Mouse (Mus musculus) neural tube, embryonic 14.5 days (tissue): ENCODE measurements around the gene Prss57. TPM values are rescaled to one million over a fixed set of nuclear protein-coding genes. Genes with fewer than 3 reads are reported as not detected.
A peak's percentile ranks its signal among the peaks of the same experiment; 100 is the strongest.

Experiments
- ATAC-seq: fragments of 200-750 bp; cut with Nextera tagmentation; 2 replicates; pipeline ENCODE4 v1.8.0; 2017; ENCODE audit warnings: low read depth, mild to moderate bottlenecking, moderate TSS enrichment, moderate library complexity
- H3K27ac ChIP-seq: fragments of 300-500 bp; sonication (generic); 2 replicates; pipeline ENCODE4 v1.5.1; 2014; ENCODE audit warnings: low read depth, mild to moderate bottlenecking, control low read depth, low read length, moderate library complexity, mixed read lengths
- H3K27me3 ChIP-seq: fragments of 300-500 bp; sonication (generic); 2 replicates; pipeline ENCODE4 v1.6.1; 2014; ENCODE audit warnings: low read length; ENCODE audit not compliant: control insufficient read depth, insufficient read depth
- H3K36me3 ChIP-seq: fragments of 300-500 bp; sonication (generic); 2 replicates; pipeline ENCODE4 v1.6.1; 2014; ENCODE audit warnings: low read length, mixed read lengths; ENCODE audit not compliant: control insufficient read depth, insufficient read depth
- H3K4me1 ChIP-seq: fragments of 300-500 bp; sonication (generic); 2 replicates; pipeline ENCODE4 v1.6.1; 2014; ENCODE audit warnings: low read length; ENCODE audit not compliant: control insufficient read depth, insufficient read depth
- H3K4me2 ChIP-seq: fragments of 300-500 bp; sonication (generic); 2 replicates; pipeline ENCODE4 v1.6.1; 2014; ENCODE audit warnings: mild to moderate bottlenecking, low read depth, low read length, control low read depth
- H3K4me3 ChIP-seq: fragments of 300-500 bp; sonication (generic); 2 replicates; pipeline ENCODE4 v1.5.1; 2014; ENCODE audit warnings: low read depth, low read length, control low read depth, mixed read lengths
- H3K9ac ChIP-seq: fragments of 300-500 bp; sonication (generic); replicated peaks from 2 replicates; pipeline ENCODE4 v1.6.1; 2014; ENCODE audit warnings: low read depth, mild to moderate bottlenecking, control low read depth, low read length, mixed read lengths
- H3K9me3 ChIP-seq: fragments of 300-500 bp; sonication (generic); 2 replicates; pipeline ENCODE4 v1.6.1; 2016; ENCODE audit warnings: low read length; ENCODE audit not compliant: control insufficient read depth
- WGBS: fragments of 180-500 bp; shearing (Covaris S2); extraction: QIAGEN DNeasy Blood & Tissue Kit; methylation state at CpG from one replicate; pipeline ENCODE4 v1.1.7; 2014; 5-methylcytosine and 5-hydroxymethylcytosine counted together
- polyA plus RNA-seq: library from polyadenylated mRNA; unstranded; fragments of >200 nt; fragmentation: Nextera tagmentation; extraction: Ambion mirVana; gene quantifications from 2 replicates; pipeline ENCODE4 v1.2.1, GENCODE M21; 2014

The Prss57 gene
- polyA plus RNA-seq, result not detected in 2 replicates

DNA sequence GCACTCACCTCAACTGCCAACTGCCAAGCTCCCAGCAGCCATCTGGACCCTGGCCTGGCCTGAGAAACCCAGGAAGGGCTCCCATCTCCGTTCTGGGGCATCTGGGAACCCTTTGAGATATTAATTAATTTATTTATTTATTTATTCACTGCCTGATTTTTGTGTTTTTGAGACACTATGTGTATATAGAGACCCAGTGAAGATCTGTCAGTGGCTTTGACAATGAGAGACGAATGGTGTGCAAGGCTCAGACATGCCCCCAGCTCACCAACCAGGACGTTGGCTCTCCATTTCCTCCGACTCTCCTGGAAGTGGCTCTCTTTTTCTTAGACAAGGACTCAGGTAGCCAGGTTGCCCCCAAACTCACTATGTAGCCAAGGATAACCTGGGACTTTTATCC is at the start of gene Prss57:
Prss57 (minus strand) TSS at position 101 of the 400 bp plus-strand sequence.
- ATAC-seq, result no peak
- Histone ChIP-seq H3K27me3 (no peaks in the 10 kb centered on the region; the same call in 1 of the 2 replicates), H3K36me3 (no peaks in the 10 kb centered on the region), H3K4me3 (no peak within 1 kb of the TSS), H3K9me3 (no peaks in the 10 kb centered on the region), H3K4me1 (peaks cover 11% of the 10 kb centered on the region), H3K27ac (no peak within 1 kb of the TSS), H3K4me2 (no peak within 1 kb of the TSS), H3K9ac (no peak within 1 kb of the TSS)
- WGBS, result 86% methylated on average over 4 of the region's 4 CpGs

DNA sequence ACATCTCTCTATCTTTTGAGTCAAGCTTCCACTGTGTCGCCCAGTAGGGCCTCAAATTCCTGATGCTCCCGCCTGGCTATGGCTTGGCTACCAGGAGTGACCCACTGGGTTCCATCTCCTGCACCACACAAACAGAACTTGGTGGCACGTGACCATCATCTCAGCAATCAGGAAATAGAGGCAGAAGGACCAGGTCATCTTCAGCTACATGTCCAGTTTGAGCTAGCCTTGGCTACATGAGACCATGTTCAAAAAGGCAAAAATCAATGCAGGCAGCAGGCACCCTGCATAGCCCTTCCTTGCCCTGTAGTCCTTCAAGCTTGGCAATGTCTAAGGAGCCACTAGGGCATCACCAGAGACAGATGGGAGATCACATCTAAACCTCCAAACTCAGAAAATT is 49.3 kb upstream of the Prss57 start:
- Histone ChIP-seq H3K4me1 (peaks cover 15% of the 10 kb centered on the region), H3K4me3 (no peak overlapping the region), H3K9me3 (no peaks in the 10 kb centered on the region), H3K27ac (peak overlapping the region; percentile 70), H3K9ac (no peak overlapping the region), H3K4me2 (peak overlapping the region; percentile 61; the same call in 1 of the 2 replicates), H3K27me3 (no peaks in the 10 kb centered on the region), H3K36me3 (no peaks in the 10 kb centered on the region)
- no peak; the same call in 1 of the 2 replicates for ATAC-seq
- WGBS, result 98% methylated on average over 3 of the region's 3 CpGs

DNA sequence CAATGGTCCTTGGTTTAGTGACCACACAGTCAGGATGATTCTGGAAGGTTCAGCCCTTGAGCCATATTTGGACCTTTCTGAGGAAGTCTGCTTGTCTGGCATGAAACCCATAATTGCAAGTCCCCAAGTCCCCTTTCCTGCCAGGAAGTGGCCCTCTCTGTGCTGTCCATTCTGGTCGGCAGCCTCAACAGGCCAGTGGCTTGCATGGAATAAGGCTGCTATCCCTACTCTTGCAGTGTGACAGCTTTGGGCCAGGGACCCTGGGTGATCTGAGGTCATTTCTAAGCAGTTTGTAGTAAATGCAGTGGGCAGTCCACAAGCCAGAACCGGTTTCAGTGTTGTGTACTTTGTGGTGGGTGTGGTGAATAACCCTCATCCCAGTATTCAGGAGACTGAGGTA is 47.4 kb upstream of the Prss57 start:
- no peaks in the 10 kb centered on the region for H3K9me3 ChIP-seq
- no peak overlapping the region for H3K27ac ChIP-seq
- no peak for ATAC-seq
- WGBS, result 70% methylated on average over 2 of the region's 2 CpGs
- H3K4me3 ChIP-seq, result no peak overlapping the region
- H3K36me3 ChIP-seq, result no peaks in the 10 kb centered on the region
- no peaks in the 10 kb centered on the region for H3K27me3 ChIP-seq
- no peak overlapping the region for H3K4me2 ChIP-seq
- H3K4me1 ChIP-seq, result peaks cover 11% of the 10 kb centered on the region
- H3K9ac ChIP-seq, result no peak overlapping the region

DNA sequence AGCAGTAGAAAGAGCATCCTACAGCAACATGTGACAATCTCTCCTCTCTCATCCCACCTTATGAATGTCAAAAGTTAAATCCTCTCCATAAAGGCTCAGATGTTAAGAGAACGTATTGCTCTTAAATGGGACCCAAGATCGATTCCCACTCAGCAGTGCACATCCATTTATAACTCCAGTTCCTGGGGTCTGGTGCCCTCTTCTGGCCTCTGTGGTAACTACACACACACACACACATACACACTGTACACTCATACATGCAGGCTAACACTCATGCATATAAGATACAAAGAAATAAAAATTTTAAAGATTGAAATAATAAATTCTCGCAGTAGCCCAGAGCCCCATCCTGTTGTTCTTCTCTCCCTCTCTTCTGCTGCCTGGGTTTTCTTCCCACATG is 46.2 kb upstream of the Prss57 start:
- no peak for ATAC-seq
- Histone ChIP-seq H3K9me3 (no peaks in the 10 kb centered on the region), H3K27me3 (no peaks in the 10 kb centered on the region), H3K4me1 (peaks cover 7% of the 10 kb centered on the region), H3K4me3 (no peak overlapping the region), H3K4me2 (no peak overlapping the region), H3K9ac (no peak overlapping the region), H3K36me3 (no peaks in the 10 kb centered on the region), H3K27ac (no peak overlapping the region)
- 97% methylated on average over 3 of the region's 3 CpGs for WGBS

DNA sequence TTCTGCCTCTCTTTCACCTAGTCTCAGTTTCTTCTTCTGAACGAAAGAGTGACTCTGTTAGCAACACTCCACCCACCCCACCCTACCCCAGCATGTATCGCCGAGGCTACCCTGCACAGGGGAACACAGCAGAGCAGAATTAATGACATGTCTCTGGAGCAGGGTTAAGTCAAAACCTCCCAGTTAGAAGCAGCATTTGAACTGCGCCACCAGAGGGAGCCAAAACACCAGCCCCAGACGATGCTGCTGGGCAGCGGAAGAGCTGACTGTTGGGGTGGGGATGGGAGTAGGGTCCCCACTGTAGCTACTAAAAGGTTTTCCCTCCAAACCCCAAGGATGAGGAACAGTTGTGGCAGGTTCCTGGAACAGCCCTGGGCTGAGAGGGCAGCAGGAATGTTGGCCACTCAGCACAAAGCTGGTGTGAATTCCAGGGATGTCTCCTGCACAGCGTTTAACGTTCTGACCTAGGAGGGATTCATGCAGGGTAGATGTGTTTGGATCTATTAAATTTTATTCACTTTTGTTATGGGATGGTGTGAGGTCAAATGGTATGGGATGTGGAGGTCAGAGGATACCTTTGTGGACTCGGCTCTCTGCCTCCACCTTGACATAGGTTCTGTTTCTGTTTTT is 44.1 kb upstream of the Prss57 start:
- H3K9ac ChIP-seq, result no peak overlapping the region
- no peak overlapping the region for H3K4me3 ChIP-seq
- ATAC-seq, result peak; percentile 54; the same call in 1 of the 2 replicates
- H3K36me3 ChIP-seq, result no peaks in the 10 kb centered on the region
- H3K4me1 ChIP-seq, result no peaks in the 10 kb centered on the region
- H3K9me3 ChIP-seq, result no peaks in the 10 kb centered on the region
- H3K4me2 ChIP-seq, result no peak overlapping the region
- no peaks in the 10 kb centered on the region for H3K27me3 ChIP-seq
- WGBS, result 28% methylated on average over 9 of the region's 9 CpGs
- no peak overlapping the region for H3K27ac ChIP-seq

DNA sequence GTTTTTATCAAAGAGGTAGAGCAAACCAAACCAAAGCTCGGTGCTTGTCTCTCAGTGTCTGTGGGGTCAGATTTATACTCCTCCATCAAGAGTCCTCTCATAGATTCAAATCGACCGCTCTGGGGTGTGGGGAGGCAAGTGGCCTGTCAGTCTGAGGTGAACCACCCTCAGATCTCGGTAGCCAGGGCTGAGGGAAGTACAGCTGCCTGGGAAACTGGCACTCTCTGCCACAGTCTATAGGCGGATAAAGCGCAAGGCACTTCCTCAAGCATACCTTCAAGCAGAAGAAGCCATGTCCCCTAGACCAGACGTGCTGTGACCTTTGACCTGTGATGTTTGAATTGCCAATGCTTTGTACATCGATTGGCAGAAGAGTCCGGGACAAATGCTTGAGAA is 42.0 kb upstream of the Prss57 start:
- WGBS, result 80% methylated on average over 9 of the region's 9 CpGs
- no peaks in the 10 kb centered on the region for H3K4me1 ChIP-seq
- no peak overlapping the region for H3K27ac ChIP-seq
- no peak overlapping the region for H3K4me3 ChIP-seq
- ATAC-seq, result no peak
- H3K4me2 ChIP-seq, result no peak overlapping the region
- H3K36me3 ChIP-seq, result no peaks in the 10 kb centered on the region
- no peaks in the 10 kb centered on the region for H3K27me3 ChIP-seq
- no peaks in the 10 kb centered on the region for H3K9me3 ChIP-seq
- no peak overlapping the region for H3K9ac ChIP-seq

DNA sequence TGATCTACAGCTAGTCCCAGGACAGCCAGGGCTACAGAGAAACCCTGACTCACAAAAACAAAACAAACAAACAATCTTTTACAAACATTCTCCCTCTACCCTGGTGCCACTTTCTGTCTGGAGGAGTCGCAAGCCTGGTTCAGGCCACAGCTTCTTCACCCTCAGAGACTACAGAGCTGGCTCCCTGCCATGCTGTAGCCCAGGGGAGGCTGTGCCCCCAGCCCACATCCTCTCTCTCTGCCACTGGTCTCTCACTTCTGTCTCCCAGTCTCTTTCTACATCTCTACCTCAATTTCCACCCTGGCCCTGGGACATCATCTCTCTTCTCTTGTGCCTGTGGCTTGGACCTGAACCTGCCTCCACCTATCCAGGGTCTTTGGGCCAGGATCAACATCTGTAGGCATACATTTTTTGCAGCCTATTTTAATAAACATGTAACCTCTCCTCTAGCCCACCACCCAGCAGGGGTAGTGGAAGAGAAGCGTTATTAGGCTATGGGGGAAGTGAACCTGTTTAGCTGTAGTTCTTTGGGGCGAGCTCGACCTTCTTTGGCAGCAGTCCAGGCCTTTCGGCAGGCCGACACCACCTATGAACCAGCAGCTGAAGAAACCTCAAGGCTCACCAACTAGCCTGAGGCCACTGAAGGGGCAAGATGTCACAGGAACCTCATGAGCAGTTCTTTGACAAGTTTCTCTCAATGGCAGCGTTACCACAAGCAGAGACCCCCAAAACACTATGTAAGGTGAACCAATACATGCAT is 41.4 kb upstream of the Prss57 start:
- Histone ChIP-seq H3K4me3 (no peak overlapping the region), H3K36me3 (no peaks in the 10 kb centered on the region), H3K4me2 (no peak overlapping the region), H3K27ac (no peak overlapping the region), H3K9ac (no peak overlapping the region), H3K9me3 (no peaks in the 10 kb centered on the region), H3K4me1 (no peaks in the 10 kb centered on the region), H3K27me3 (no peaks in the 10 kb centered on the region)
- 80% methylated on average over 7 of the region's 7 CpGs for WGBS
- ATAC-seq, result no peak

DNA sequence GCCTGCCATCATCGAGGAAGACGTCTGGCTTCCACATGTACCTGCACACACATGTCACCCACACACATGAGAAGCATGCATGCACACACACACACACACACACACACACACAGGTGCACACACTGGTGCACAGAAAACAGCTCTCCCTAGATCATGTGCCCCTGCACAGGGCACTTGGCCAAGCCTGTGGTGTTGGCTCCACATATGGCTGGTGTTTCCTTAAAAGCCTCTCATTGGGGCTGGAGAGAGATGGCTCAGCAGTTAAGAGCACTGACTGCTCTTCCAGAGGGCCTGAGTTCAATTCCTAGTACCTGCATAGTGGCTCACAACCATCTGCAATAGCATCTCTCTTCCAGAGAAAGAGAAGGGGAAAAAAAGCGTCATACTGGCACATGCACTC is 40.8 kb upstream of the Prss57 start:
- H3K27me3 ChIP-seq, result no peaks in the 10 kb centered on the region
- no peak overlapping the region for H3K4me2 ChIP-seq
- no peak for ATAC-seq
- no peaks in the 10 kb centered on the region for H3K4me1 ChIP-seq
- no peaks in the 10 kb centered on the region for H3K9me3 ChIP-seq
- no peak overlapping the region for H3K27ac ChIP-seq
- H3K36me3 ChIP-seq, result no peaks in the 10 kb centered on the region
- WGBS, result 79% methylated on average over 3 of the region's 3 CpGs
- no peak overlapping the region for H3K9ac ChIP-seq
- no peak overlapping the region for H3K4me3 ChIP-seq

DNA sequence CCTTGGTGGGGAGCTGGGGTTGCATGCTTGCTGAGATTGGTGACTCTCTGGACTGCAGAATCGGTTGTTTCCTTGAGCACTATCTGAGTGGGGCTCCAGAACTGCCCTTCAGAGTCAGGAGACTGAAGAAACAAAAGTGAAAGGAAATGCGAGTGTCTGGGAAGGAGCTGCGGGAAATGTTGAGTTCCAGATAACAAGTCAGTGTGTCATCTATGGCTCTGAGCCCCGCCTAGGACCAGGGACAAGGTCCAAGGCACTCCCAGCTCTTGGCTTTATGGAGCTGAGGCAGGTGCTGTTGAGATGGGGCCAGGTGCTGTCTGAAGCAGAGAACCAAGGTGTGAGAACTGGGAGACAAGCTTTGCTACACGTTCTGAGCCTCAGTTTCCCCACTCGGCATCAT is 33.7 kb upstream of the Prss57 start:
- no peak overlapping the region for H3K27ac ChIP-seq
- no peaks in the 10 kb centered on the region for H3K4me1 ChIP-seq
- ATAC-seq, result no peak
- WGBS, result 72% methylated on average over 6 of the region's 6 CpGs
- no peak overlapping the region for H3K9ac ChIP-seq
- no peak overlapping the region for H3K4me2 ChIP-seq
- no peak overlapping the region for H3K4me3 ChIP-seq
- no peaks in the 10 kb centered on the region for H3K9me3 ChIP-seq
- no peaks in the 10 kb centered on the region for H3K27me3 ChIP-seq
- H3K36me3 ChIP-seq, result peaks cover 20% of the 10 kb centered on the region
